Mouse (Mus musculus): Measurements from ENCODE around the gene Secisbp2.

DNA sequence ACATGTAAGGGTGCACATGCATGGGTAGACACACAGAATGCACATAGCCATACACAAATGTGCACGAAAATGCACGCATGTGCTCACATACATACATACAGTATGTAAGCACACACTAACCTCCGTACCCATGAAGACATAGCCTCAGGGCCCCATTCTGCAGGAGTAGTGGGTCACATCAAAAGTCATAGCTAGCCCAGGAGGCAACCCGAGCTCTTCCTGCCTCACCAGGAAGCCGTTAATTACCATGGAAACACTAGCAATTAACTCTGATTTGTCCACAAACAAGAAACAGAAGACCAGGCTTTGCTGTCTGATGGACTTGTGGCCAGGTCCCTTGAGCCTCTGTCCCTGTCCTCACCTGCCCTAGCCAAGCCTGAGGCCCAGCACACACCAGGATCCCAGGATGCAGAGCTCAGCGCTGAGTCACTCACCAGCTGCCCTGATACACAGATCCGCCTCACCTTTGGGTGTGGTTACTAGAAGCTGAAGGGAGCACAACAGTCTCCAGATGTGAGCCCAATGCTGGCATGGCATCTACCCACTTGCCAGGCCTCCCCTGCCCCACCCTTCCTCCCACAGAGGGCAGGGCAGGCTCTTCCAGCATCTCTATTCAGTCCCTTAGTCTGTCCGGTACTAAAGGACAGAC lies 74.6 kb downstream of the Secisbp2 start:
- TF ChIP-seq ELF1 (IDR thresholded peaks at IDR 0.05; ENCODE audit: low read depth, low read length) (no peak), POLR2A (IDR thresholded peaks at IDR 0.05; ENCODE audit: low read depth, low read length) (no peak), CTCF (conservative IDR thresholded peaks at IDR 0.05 in 1 of 2, IDR thresholded peaks at IDR 0.05 in 1 of 2; ENCODE audit: low read depth in 2 of 2, low read length in 2 of 2) (no peak), EP300 (IDR thresholded peaks at IDR 0.05; ENCODE audit: low read length) (no peak)

Data from CH12.LX (cell line).